25 mouse cellular contexts compared by ENCODE assay signal in the genomic region with DNA sequence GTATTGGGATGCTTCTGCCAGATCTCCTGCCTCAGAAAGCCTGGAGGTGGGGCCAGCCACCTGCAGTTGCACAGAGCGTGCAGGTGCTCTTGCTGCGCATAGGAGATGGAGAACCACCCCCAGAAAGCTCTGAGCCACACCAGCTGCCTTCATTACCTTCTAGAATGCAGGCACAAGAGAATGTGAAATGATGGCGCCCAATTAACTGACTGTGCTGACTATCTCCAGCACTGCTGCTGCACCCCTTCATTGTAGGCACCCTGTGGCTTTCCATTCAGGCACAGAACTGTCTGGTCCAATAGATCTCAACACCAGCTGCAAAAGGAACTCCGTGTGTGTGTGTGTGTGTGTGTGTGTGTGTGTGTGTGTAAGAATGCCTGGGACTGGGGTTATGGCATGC.
DNase-seq lines count a peak whose midpoint lies in the region; ATAC-seq lines count a peak whose summit lies in the region.
"Had no signal": no experiment of that assay in that cellular context is flagged by ENCODE, and none has a peak within 500 bp of the region (broad histone marks: within the 10 kb centered on the region; RNA-seq: fewer than 3 reads in every experiment).

No protein-coding gene starts in this region.

- 43% methylated on average over 4 of the region's 4 CpGs for WGBS in forebrain, embryonic 14.5 days
- 48% methylated on average over 4 of the region's 4 CpGs for WGBS in forebrain, embryonic 12.5 days

- no peak overlapping the region for H3K4me3 ChIP-seq in forebrain, embryonic 14.5 days (ENCODE audit: low read depth, low read length)
- H3K4me3 ChIP-seq in forebrain, embryonic 12.5 days (replicated peaks): no peak overlapping the region
- H3K4me3 ChIP-seq: erythroblast, embryonic 14.5 days; heart, embryonic 13.5 days; hindbrain, embryonic 10.5 days; hindbrain, embryonic 15.5 days; limb, embryonic 12.5 days; liver, embryonic 15.5 days; midbrain, embryonic 15.5 days; neural tube, embryonic 12.5 days had no signal

- H3K9ac ChIP-seq in forebrain, embryonic 14.5 days (ENCODE audit: low read length): no peak overlapping the region
- H3K9ac ChIP-seq in forebrain, embryonic 12.5 days: no peak overlapping the region
- H3K9ac ChIP-seq: heart, embryonic 13.5 days; hindbrain, embryonic 15.5 days; limb, embryonic 12.5 days; liver, embryonic 15.5 days; lung, embryonic 14.5 days; midbrain, embryonic 15.5 days; neural tube, embryonic 12.5 days had no signal

- H3K4me2 ChIP-seq in forebrain, embryonic 14.5 days (ENCODE audit: low read length): no peak overlapping the region
- H3K4me2 ChIP-seq in forebrain, embryonic 12.5 days: no peak overlapping the region
- H3K4me2 ChIP-seq: heart, embryonic 13.5 days; hindbrain, embryonic 15.5 days; limb, embryonic 12.5 days; liver, embryonic 15.5 days; lung, embryonic 14.5 days; midbrain, embryonic 15.5 days; neural tube, embryonic 12.5 days had no signal

- H3K36me3 ChIP-seq in forebrain, embryonic 14.5 days (ENCODE audit: control insufficient read depth, insufficient read depth, low read length): no peaks in the 10 kb centered on the region
- no peaks in the 10 kb centered on the region for H3K36me3 ChIP-seq in forebrain, embryonic 12.5 days (replicated peaks)
- H3K36me3 ChIP-seq: heart, embryonic 13.5 days; hindbrain, embryonic 10.5 days; hindbrain, embryonic 15.5 days; limb, embryonic 12.5 days; liver, embryonic 15.5 days; midbrain, embryonic 15.5 days; neural tube, embryonic 12.5 days had no signal

- DNase-seq in forebrain, embryonic 14.5 days (ENCODE audit: low spot score): peak; percentile 17
- DNase-seq in layer of hippocampus, adult 9-11 months: peak; percentile 40
- no peak for DNase-seq in layer of hippocampus, postnatal 25 days (ENCODE audit: extremely low spot score in 1 of 2, low spot score in 1 of 2)
- peak; percentile 7 for DNase-seq in right cerebral cortex, adult 18-20 months
- no peak for DNase-seq in right cerebral cortex, postnatal 36 days (ENCODE audit: low spot score in 2 of 2)
- peak; percentile 43 for DNase-seq in telencephalon, adult 2 months (ENCODE audit: low read depth, low spot score)
- DNase-seq: adrenal gland, postnatal 10 days; cerebellum, adult 2 months; cerebellum, postnatal 14 days; heart, postnatal 10 days; kidney, adult 2 months; kidney, postnatal 10 days; lung, embryonic 14.5 days; lung, postnatal 14 days had no signal

- H3K27ac ChIP-seq in forebrain, embryonic 14.5 days (ENCODE audit: low read depth, low read length): no peak overlapping the region
- no peak overlapping the region for H3K27ac ChIP-seq in forebrain, embryonic 12.5 days
- H3K27ac ChIP-seq: heart, embryonic 13.5 days; hindbrain, embryonic 10.5 days; hindbrain, embryonic 15.5 days; limb, embryonic 12.5 days; liver, embryonic 15.5 days; midbrain, embryonic 15.5 days; neural tube, embryonic 12.5 days had no signal

- H3K27me3 ChIP-seq in forebrain, embryonic 14.5 days (replicated peaks; ENCODE audit: control insufficient read depth, insufficient read depth, low read length): no peaks in the 10 kb centered on the region
- peaks cover 25% of the 10 kb centered on the region; the same call in 1 of the 2 replicates for H3K27me3 ChIP-seq in forebrain, embryonic 12.5 days
- H3K27me3 ChIP-seq: liver, embryonic 15.5 days; midbrain, embryonic 15.5 days; neural tube, embryonic 12.5 days had no signal

- ATAC-seq in forebrain, embryonic 14.5 days: no peak
- no peak for ATAC-seq in forebrain, embryonic 12.5 days (ENCODE audit: low FRiP score)
- ATAC-seq in cerebellum, adult (ENCODE audit: insufficient number of reproducible peaks, low FRiP score, low TSS enrichment): no peak
- ATAC-seq: midbrain, embryonic 15.5 days; Patski had no signal

- H3K9me3 ChIP-seq in forebrain, embryonic 14.5 days (replicated peaks; ENCODE audit: control insufficient read depth, low read length): no peaks in the 10 kb centered on the region
- H3K9me3 ChIP-seq in forebrain, embryonic 12.5 days: no peaks in the 10 kb centered on the region
- H3K9me3 ChIP-seq: heart, embryonic 13.5 days; hindbrain, embryonic 10.5 days; hindbrain, embryonic 15.5 days; limb, embryonic 12.5 days; liver, embryonic 15.5 days; midbrain, embryonic 15.5 days; neural tube, embryonic 12.5 days had no signal

- H3K4me1 ChIP-seq in forebrain, embryonic 14.5 days (ENCODE audit: control insufficient read depth, insufficient read depth, low read length): no peaks in the 10 kb centered on the region
- H3K4me1 ChIP-seq in forebrain, embryonic 12.5 days: no peaks in the 10 kb centered on the region
- H3K4me1 ChIP-seq: hindbrain, embryonic 15.5 days; limb, embryonic 12.5 days; liver, embryonic 15.5 days; midbrain, embryonic 15.5 days; neural tube, embryonic 12.5 days had no signal

Comparison
In these comparisons a context has a peak if more than half of its experiments do, and no peak if none do; other contexts are left out.
1. DNase-seq: peak in forebrain, embryonic 14.5 days (single experiment), layer of hippocampus, adult 9-11 months (single experiment), right cerebral cortex, adult 18-20 months (single experiment) and telencephalon, adult 2 months (single experiment); none in layer of hippocampus, postnatal 25 days (0 of 2) and right cerebral cortex, postnatal 36 days (0 of 2).